Mouse (Mus musculus): ENCODE results near the gene Dpagt1.
"Not testable (repeated sequence)": the region's sequence is repeated elsewhere in the genome, so short reads cannot be mapped to it uniquely, and the experiment has no call there.

Dpagt1 gene

DNA sequence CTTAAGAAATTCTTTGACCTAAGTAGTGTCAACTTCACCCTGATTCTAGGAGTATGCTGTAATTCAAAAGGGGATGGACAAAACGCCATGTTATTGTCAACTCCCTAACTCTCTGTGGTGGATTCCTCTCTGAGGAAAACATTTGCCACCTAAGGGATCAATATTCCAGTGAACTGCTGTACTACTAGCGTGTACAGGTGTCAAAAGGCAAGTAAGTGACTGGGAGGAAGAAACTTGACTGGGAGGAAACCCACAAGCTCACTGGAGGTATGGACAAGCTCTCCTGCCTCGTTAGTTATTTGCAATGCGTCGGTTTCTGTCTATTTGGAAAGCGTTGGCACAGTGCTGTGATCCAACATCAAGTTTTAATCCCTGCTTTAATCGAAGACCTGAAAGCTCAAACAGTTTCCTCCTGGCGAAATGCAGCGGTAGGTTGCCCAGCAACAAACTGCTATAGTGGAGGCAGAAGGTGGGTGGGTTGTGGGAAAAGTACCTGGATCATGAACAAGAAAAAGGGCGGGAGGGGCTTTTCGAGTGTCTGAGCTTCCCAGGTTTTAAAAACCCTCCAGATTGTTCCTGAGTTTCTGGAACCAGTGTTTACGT is at the start of gene Dpagt1:
Gene Dpagt1 (plus strand): TSS at position 252 of the 603 bp plus-strand sequence.
- no peak for DNase-seq (ENCODE audit: low spot score in 2 of 2)

DNA sequence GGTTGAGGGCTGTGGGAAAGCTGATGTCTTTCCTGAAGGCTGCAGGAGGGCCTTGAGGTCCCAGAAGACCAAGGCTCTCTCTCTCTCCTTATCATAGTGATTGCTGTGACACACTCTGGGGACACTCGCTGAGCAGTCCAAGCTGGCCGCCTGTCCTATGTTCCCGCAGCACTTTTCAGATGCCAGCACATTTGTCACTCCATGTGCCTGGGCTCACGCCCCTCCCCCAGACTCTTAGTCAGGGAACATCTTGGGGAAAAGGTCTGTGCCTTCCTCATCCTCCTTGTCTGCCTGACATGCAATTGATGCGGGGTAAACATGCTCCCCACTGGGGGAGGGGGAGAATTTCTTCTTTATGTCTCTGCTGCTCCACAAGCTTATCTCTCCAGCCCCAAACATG is 42.6 kb upstream of the Dpagt1 start:
- DNase-seq (ENCODE audit: low spot score in 2 of 2), result no peak

DNA sequence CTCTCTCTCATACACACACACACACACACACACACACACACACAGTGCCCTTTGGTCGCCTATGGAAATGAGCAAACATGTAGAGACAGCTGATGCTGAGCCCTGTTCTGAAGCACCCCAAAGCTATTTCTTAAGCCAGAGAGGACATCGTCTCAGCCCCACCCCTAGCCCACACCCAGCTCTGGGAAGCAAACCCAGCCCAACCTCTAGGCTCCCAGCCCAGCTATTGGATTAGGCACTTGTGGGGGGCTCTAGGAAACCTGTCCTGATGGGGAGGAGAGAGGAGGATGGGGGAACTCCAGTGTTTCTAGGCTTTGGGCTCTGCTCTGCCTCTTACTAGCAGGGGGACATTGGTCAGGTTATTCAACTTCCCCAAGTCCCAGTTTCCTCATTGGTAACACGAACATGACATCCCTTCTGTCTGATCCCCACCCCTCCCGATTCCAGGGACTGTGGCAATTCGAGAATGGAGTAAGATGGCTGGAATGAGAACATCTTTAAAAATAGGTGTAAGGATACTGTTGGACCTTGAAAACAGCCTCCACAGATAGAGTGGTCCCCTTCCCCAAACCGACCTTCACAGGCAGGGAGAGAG is 39.5 kb upstream of the Dpagt1 start:
- no peak for DNase-seq (ENCODE audit: low spot score in 2 of 2)

DNA sequence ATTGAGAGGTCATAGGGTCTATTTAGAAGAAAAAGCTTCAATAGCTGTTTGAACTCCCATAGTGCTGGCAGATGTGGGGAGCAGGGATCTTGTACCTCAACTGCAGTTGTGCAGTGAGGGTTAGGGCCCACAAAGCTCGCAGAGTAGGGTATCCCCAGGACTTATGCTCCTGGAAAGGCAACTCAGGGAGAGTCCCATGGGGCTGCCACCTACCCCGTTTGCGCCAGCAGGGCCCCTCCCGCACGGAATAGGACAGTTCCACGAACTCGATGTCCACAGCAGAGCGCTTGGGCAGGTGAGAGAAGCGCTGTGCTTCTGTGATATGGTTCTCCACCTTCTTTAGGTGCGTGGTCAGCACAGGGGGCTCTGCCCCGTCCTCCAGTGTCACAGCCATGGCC is 38.8 kb upstream of the Dpagt1 start:
- no peak for DNase-seq (ENCODE audit: low spot score in 2 of 2)

DNA sequence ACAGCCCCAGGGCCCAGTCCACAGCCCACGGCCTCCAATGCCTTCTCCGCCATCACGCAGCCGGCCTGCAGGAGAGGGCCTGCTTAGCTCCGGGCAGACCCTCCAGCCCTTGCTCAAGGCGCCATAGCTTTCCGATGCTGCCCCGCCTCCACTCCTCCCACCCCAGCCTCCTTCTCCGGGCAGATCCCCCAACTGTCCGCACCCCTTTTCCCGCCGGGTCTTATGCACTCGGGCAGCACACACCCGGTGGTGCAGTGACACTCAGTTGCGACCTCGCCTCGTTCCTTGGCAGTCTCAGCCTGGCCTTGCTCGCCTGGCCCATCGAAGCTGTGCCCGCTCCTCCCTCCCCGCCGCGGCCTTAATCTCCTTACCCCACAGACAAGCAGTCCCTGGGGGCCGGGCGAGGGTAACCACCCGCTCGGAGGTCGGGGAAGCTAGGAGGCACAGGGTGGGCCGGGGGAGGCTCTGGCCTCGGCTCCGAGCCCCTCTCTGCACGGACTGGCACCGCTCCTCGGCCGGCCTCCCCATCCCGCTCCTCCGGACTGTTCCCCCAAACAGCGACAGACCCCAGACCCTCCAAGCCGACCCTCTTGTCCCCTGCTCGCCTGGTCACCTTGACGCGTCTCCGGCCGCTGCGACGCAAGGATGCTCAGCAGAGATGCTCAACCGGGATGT is 38.3 kb upstream of the Dpagt1 start:
- DNase-seq (ENCODE audit: low spot score in 2 of 2), result peak in 1 of 2 experiments; percentile 45

DNA sequence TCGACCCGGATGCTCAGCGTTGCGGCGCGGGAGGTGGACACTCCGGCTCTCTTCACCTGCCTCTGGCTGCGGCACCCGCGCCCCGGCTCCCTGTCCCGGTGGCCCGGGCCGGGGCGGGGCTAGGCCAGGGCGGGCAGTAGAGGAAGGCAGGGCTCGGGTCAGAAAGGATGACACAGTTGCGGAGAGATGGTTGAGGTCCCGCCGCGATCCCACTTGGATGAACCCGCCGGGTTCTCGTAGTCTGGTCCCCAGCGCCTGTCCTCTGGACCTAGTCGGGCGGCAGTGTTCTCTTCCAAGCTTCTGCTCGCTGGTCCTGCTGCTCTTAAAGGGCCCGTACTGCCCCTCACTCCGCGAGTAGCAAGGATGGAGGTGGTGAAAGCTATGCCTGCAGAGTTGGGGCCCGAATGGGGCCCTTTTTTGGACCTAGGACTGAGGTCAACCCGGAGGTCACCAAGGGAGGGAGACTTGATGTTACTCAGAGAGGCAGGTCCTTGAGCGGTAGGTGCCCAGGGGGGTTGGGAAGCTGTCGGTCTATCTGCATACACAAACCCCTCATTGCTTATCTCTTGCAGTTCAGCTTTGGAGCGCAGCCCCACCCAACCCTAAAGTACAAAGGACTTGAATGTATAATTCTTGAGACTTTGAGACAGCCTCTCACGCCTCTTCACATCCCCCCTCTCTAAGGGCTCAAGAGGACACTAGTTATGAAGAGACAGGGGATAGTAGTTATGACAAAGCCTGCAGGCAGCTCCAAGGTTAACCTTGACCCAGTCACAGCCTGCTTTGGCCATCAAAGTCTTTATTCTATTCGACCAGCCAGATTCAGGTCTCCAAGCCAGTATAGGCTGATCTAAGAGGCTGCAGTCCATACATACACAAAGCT is 37.5 kb upstream of the Dpagt1 start, which contains the start of gene Abcg4:
Gene Abcg4 (minus strand): TSS at position 540 of the 883 bp plus-strand sequence.
- DNase-seq (ENCODE audit: low spot score in 2 of 2), result peak in 1 of 2 experiments; percentile 56

DNA sequence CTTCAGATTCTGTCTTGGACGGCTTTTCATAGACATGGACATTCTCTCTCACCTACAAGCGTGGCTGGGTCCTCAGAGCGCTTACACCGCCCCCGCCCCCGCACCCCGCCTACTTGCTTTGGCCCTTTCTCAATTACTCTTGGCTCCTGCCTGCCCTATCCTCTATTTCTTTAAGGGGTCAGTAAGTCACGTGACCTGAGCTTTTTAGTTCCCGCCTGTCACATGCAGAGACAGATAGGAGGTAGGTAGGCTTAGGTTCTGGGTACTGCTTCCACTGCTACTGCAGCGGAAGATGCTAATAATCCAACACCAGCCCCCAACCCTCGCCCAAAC is 36.9 kb upstream of the Dpagt1 start:
- DNase-seq (ENCODE audit: low spot score in 2 of 2), result no peak

DNA sequence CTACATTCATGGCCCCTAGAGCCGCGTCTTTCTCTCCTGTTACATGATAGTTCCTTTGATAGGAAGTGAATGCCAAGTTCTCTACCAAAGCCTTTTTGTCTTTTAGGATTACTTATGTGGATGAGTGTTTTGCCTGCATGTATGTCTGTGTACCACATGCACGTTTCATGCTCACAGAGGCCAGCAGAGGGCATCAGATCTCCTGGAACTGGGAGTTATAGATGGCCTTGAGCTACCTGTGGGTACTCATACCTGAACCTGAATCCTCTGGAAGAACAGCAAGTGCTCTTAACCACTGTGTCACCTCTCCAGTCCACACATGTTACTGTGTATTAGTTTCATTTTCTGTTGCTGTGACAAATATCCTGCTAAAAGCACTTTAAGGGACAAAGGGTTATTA is 33.3 kb upstream of the Dpagt1 start:
- no peak for DNase-seq (ENCODE audit: low spot score in 2 of 2)

DNA sequence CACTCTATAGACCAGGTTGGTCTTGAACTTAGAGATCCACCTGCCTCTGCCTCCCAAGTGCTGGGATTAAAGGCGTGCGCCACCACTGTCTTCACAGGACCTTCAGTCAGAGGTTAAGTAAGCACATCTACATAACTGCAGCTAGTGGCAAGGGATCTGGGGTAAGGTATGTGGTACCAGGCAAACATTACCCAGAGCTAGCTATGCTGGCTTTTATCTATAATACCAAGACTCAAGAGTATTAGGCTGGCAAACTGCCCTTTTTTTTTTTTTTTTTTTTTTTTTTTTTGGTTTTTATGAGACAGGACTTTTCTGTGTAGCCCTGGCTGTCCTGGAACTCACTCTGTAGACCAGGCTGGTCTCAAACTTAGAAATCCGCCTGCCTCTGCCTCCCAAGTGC is 25.8 kb upstream of the Dpagt1 start:
- not testable (repeated sequence) for DNase-seq (ENCODE audit: low spot score in 2 of 2)

DNA sequence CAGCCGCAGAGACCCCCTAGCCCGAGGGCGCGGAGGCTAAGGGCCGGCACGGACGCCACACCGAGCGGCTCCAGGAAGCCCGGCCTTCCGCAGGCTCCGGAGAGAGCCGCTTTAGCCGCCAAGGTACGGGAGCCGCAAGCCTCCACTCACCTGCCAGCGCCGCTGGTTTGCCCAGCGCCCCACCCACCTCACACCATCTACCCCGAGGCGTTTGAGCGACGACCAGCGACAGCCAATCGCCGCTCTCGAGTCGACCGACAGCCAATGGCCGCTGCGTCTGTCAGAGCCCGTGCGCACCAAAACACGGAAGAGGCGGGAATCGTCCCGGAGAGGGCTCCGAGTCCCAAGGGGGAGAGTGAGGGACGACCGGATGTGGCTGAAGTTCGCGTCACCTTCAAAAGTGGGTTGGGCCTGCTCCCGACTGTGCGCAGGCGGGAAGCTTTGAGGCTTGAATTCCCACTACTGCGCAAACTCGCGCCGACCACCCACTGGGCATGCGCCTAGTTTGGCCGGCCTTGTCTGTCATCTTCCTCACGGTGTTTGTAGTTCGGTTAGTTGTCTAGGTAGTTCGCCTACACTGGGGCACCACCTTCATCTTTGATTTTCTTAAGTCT is 20.2 kb upstream of the Dpagt1 start, which contains the start of gene Hinfp:
Gene Hinfp (minus strand): TSS at position 206 of the 614 bp plus-strand sequence.
- peak; percentile 98 for DNase-seq (ENCODE audit: low spot score in 2 of 2)

DNA sequence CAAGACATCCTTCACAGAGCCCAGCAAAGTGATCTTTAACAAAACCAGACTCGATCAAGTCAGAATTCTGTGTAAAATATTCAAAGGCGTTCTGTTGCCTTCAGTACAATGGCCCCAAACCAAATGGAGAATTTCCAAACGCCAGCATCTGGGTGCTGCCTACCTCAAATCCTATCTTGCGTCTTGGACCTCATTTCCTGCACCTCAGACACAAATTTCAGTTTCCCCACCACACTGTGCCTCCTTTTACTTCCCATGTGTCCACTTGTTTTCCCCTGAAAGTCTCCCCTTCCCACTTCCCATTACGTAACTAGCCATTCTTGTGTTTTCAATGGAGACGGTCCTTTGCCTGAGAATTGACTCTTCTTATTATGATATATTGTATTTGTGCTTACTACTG is 19.3 kb upstream of the Dpagt1 start:
- no peak for DNase-seq (ENCODE audit: low spot score in 2 of 2)

DNA sequence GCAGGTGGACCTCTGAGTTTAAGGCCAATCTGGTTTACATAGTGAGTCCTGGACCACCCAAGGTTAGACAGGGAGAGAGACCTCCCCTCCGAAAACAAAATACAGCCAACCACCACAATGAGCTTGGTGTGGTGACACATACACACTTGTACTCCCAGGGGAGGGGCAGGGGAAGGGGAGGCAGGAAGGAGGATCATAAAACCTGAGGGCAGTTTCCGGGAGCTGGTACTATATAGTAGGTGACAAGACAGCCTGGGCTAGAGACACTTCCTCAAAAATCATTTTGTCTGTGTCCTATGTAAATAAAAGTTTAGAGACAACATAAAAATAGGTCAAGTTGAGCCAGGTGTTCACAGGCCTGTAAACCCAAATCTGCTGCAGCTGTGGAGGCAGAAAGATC is 18.6 kb upstream of the Dpagt1 start:
- DNase-seq (ENCODE audit: low spot score in 2 of 2), result no peak

DNA sequence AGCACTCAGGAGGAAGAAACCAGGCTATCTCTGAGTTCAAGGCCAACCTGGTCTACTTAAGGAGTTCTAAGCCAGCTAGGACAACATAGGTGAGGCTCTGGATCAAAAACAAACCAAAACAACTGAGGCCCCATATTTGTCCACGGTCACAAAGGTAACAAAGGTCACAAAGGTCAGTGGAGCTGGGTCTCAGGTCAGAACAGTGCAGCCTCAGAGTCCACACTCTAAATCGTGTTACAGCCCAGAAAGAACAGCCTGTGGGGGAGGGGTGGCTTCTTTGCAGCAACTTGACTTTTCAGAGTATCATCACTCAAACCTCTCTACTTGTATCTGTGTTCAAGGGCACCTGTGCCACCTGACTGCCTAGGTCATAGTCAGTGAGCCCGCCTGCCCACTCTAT is 16.1 kb upstream of the Dpagt1 start:
- DNase-seq (ENCODE audit: low spot score in 2 of 2), result no peak

DNA sequence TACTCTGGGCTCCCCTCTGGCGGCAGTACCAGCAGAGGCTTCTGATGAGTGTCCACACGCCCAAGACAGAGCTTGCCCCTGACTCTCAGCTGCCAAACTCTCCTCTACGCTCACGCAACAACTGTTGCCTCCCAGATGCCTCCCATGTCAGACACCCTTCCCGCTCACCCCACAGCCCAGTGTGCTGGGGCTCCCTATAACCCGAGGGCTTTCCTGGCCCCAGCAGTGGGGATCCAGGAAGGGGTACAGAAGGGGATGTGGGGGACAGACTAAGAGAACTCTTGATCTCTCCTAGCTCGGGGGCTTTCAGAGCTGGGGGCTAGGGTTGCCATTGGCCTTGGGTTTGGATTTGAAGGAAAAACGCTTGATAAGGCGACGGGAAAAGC is 15.1 kb upstream of the Dpagt1 start:
- DNase-seq (ENCODE audit: low spot score in 2 of 2), result no peak

DNA sequence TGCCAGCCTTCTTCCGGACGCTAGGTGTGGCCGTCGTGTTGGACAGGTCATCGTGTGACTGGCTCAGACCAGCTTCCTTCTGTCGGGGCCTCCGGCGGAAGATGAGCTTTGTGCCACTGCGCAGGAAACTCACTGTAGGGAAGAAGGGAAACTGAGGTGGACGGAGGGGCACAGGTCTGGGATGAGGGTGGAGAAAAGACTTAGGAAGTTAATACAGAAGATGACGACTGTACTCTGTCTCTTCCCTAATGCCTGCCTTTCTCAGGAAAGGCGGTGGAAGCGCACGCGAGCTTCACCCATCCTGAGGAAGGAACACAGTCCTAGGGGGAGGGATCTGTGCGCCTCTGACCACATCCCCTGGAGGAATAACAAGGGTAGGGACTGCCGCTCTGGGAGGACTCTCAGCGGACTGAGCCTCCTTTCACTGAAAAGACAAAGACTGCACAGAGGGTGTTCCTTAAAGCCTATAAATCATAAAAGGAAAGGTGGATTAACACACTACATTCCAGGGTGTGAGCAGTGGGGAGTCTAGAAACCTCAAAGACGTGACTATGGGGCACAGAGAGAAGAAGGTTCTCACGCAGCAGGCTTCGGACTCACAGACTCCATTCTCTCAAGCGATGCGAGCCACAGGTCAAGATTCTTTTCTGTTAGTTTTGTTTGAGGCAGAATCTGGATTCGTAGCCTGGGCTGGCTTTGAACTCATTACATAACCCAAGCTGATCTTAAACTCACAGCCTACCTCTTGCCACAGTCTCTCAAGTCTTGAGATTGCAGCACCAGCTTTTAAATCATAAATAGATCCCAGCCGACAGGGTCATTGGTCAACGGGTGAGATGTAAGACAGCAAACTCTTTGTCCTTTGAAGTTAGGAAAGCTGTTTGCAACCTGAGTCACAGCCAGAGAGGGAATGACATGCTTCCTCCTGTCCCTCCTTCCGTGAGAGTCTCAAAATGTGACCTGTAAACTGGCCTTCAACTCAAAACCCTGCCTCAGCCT is 14.4 kb upstream of the Dpagt1 start:
- no peak for DNase-seq (ENCODE audit: low spot score in 2 of 2)

DNA sequence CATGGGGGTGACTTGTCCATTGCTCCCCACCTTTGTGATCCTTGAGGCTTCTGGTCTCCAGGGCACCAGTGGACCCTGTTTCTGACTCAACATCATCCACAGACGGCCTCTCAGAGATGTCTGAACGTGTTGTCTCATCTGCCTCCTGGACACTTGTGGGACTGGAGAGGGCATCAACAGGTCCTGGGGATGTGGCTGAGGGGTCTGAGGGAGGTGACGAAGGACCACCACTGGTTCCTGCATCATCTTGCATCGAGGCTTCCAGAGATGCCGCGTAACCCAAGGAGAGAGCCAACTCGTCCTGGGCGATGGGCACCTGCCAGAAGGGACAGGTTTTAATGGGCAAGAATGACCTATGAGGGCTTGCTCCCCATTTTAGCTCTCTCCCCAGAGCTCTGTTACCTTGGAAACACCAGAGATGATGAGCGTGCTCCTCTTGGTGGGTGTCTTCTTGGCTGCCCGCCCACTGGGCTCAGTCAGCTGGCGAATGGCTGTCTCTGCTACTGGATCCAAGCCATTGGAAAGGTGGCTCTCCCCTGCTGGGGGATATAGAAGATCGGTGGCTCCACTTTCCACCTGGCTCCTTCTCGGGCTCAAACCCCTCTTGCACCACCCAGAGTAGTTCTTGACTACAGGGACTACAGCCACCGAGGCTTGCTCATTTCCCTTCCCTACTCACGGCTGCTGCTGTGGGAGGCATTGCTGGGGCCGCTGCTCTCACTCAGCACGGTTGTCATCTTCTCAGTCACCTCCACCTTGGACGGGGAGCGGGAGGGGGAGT is 12.2 kb upstream of the Dpagt1 start:
- DNase-seq (ENCODE audit: low spot score in 2 of 2), result peak; percentile 69 to 73

DNA sequence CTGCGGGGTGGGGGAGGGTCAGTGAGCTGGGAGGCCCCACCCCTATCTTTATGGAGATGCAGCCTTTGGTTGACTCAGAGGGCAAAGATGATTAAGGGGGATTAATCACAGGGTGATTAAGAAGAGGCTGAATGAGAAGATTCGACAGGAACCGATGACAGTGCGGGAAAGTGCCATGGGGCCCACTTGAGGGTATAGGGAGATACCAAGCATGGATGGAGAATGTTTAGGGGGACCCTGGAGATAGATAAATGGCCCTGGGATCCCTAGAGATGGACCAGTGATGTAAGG is 11.6 kb upstream of the Dpagt1 start:
- no peak for DNase-seq (ENCODE audit: low spot score in 2 of 2)

DNA sequence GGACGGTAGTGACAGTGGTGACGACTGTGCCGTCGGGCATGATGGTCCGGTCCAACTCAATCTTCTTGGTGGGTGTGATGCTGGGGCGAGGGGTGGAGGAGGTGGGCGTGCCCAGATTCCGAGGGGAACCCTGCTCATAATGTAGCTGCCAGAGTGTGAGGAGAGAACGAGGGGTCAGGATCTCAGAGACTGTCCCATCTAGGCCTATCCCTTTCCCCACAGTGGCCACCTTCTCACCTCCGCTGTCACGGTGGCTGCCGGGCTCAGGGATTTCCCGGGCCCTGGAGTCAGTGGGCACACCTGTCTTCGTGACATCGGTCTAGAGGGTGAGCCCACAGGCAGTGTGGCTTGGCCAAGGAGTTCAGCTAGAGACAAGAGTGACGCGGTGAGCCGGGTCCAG is 10.9 kb upstream of the Dpagt1 start:
- no peak for DNase-seq (ENCODE audit: low spot score in 2 of 2)

DNA sequence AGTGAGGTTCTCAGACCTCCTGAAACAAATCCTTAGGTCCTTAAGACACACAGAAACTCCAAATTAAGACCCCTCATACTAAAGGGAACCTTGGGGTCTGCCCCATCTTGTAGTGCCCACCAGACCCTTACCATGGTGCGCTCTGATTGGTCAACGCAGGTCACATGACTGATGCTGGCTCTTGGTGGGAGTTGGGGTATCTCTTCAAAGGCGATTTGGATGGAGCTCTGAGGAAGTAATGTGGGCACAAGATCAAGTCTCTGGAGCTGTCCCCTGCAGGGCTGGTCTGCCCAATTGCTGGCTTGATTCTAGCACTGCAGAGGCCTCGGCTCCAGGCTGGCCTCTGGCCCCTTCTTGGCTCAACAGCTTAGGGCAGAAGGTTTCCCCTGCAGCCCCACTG is 8.4 kb upstream of the Dpagt1 start:
- no peak for DNase-seq (ENCODE audit: low spot score in 2 of 2)

Measured in frontal cortex, postnatal 10 days (tissue).